Mouse (Mus musculus): ENCODE measurements around the gene Gabrb3.

Gabrb3 gene

DNA sequence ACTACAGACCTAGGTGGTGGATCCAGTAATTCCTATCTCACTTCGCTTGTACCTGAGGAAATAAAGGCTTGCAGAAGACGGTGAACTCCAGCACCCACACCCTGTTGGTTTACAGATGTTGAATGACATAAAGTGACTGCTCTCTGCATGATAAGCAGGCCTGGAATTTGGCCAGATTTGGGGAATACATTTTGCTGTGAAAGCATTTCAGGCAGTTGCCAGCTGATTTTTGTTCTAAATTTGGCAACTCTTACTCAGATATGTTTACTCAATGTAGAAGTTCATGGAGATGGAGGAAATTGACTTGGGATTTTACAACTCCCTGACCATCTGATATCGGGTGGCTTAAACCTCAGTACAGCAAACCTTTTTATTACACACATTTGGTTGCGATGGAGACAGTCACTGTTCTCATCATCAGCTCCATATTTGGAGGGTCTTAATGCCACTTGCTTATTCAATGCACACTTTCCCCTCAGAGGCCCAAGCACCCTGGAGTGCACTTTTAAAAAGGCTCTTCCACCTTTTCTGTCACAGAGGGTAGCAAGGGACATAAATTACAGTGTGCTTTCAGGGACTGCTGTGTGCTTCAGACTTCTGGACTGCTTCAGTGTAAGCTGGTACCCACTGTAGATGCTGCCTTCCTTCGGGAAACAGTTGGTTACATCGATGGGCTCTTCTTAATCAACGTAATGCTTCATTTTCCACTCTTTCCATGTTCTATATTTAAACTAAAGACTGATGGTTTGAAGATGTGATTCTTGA is 287.7 kb downstream of the Gabrb3 start:
- DNase-seq: peak; percentile 20 to 27

DNA sequence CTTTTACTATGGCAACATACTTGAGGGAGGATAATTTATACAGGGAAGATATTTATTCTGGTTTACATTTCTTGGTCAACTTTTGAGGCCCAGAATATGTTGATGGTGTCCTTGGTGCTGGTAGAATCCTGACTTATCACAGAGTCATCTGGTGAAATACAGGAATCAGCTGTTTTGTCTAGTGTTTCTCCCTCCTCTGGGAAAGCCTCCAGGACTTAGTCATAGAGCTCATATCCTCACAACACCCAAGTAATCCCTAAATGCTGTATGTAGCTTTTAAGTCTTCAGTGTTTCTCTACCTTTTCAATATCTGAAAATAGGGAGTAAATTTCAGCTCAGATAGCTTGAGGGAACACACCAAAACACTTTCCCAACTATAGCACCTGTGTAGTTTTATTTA is 292.2 kb downstream of the Gabrb3 start:
- no peak for DNase-seq

DNA sequence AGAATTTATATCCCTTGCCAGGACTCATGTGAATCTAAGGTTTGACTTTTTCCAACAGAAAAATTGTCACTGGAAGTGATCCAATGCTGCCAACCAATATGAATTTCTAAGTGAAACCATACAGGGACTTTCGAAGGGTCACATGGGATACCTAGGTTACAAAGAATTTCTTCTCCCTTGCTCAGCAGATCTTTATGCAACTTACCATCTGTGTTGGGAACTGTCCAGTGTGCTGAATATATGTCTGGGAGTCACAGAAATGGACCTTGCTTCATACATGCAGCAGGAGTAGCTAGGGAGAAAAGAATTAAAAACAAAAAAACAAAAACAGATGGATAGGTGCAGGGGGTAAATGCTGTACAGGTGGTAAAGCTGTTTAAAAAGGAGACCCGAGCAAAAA is 327.3 kb downstream of the Gabrb3 start:
- DNase-seq: peak in 1 of 2 experiments; percentile 18

DNA sequence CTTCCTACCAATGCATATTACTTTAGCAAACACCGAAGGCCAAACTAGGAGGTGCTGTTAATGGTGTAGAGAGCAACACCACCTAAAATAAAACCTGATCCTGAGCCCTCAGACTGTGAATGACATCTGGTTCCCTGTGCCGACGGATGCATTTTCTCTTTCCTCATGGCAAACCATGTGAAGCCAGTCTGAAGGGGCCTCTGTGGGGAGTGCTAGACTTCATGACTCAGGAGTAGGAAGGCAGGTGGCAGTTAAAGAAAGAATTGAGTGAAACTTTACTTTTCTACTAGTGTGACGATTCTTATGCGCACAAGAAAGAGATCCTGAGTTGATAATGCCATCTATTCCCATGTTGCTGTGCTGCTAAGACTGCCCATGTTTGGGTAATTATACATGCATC is 341.0 kb downstream of the Gabrb3 start:
- DNase-seq: no peak

DNA sequence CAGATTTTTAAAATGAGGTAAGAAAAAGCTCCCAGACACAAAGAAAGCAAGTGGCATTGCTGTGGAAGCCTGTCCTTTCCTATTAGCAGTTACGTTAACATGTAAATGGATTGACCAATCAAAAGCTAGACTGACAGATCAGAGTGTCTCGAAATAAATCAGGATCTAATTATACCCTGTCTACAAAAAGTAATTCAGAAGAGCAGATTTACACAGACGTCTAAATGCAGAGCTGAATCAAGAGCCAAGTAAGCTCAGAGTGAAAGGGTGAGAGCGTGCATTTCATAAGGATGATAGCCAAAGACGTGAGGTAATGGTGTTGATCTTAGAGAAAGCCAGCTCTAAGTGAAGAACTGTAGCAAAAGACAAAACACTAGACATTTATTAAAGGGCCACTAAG is 359.3 kb downstream of the Gabrb3 start:
- no peak for DNase-seq

DNA sequence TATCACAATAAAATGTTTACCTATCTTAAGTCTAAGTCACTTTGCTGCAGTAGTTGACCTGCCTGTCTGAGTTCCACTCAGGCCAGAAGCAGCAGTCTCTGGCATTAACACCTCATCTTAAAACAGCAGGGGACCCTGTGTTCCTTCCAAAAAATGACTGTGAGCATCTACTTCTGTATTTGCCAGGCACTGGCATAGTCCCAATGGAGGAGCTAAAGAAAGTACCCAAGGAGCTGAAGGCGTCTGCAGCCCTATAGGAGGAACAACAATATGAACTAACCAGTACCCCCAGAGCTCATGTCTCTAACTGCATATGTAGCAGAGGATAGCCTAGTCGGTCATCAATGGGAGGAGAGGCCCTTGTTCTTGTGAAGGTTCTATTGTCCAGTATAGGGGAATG is 366.6 kb downstream of the Gabrb3 start:
- peak; percentile 30 to 43 for DNase-seq

DNA sequence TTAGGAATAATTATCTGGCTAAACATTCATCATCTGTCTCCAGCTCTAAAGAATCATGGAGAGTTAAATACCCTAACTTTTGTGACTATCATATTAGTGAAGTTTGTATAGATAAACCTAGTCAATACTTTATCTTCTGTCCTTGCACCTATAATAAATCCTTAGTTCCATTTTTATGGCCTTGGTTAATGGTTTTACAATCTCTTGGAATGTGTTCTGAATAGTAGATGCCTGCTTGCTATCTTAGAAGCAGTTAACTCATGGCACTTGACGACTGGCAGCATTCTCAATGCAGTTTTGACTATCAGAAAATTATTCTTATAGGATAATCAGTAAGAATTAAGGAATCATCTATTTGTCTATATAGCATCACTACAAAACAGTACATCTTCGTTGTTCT is 368.0 kb downstream of the Gabrb3 start:
- DNase-seq: no peak

DNA sequence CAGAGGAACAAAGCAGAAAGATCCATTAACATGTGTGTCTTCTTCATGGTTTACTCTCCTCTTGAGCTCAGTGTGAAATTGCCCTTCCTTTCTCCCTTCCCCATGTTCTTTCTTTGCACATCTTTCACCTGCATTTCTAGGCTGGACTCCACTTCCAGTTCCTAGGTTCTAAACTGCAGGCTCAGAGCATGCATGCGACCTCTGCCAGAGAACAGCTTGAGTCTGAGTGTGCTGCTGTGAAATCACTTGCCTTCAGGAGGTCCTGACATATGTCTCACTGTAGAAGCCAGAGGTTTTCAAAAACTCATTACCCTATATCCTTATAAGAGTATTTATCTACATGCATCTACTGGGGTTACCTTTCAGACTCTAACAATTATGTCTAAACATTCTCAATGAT is 383.8 kb downstream of the Gabrb3 start:
- peak; percentile 11 to 52 for DNase-seq

DNA sequence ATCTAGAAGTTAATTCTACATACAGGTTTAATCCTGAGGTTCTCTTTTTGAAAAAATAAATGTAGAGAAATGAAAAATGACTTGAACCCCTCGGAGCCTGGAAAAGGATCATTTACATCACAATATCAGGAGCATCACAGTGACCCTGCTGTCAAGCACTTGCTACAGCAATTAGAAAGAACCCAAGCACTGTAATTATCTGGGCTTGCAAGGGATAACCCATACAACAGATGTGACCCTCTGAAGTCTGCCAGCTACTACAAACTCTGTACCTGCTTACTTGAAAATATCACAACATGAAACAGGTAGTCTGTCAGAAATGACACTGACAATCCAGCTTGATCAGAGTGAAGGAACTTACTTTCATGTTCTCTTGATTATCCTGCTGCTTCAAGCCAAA is 394.2 kb downstream of the Gabrb3 start:
- DNase-seq: no peak

DNA sequence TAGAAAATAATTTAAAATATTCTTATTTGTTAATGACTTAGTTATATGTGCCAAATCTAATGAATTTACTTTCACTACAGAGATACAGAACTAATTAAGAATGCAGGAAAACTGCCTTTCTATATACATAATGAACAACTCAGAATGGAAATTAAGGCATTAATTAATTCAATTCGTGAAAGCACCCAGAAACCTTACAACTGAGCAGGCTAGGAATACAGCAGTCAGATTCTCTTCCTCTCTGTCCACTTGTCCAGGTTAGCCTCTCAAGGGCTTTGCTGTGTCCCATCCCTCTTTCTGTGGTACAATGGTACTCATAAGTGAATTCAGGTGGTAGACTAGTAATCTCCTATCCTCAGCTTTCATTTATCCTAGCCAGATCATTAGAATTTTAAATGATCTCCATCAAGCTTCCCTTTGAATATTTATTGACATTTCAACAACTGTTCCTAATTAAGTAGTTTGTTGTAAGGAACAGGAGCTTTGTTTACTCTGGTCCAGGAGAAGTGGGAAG is 422.9 kb downstream of the Gabrb3 start:
- DNase-seq: no peak

DNA sequence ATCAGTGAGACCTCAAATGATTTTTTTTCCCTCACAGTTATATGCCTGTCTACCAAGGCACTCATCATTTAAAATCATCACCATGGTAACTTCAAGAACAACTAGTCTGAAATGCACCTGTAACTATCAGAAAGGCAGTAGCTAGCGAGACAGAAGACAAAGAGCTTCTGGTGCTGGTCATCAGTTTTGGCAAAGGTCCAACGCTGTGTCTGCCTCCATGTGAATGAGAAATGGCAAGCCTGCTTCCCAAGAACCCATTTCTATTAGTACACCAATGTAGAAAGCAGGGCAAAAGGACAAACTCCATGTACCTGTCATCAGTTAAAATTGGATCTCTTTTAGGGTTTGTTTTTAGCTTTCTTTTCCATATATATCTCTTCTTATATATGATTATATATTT is 448.5 kb downstream of the Gabrb3 start:
- peak; percentile 39 to 57 for DNase-seq

Data from cerebellum, postnatal 14 days (tissue).